Mouse (Mus musculus) 3T3-L1 (cell line): ENCODE results near the gene Olfr984.

ENCODE experiments used
- DNase-seq: peaks from one replicate; pipeline ENCODE4 v3.0.0-alpha.2; 2015; ENCODE audit warnings: low read depth, low spot score

Gene Olfr984

DNA sequence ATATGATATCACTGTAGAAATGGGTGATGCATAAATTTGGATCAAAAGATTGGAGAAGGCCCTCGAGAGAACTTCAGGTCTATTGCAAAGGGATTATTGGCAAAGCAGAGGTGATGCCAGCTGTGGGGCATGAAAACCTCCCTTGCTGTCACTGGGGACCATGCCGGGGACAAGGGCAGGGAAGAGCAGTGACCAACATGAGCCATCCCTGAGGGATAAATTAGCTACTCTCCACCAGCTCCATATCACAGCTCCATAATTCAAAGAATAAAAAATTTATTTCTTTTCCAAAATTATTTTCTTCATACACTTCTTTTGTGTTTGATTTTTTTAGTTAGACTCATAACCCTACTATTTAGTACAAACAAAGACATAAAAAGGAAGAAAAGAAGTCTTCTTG, at the start of gene Olfr984:
TSS of gene Olfr984 (minus strand) at position 101 of the 400 bp plus-strand sequence.
- no peak for DNase-seq

GRCm38 (mm10) chr9:40155118-40155644, 41.2 kb upstream of the Olfr984 start:
- DNase-seq: no peak

DNA sequence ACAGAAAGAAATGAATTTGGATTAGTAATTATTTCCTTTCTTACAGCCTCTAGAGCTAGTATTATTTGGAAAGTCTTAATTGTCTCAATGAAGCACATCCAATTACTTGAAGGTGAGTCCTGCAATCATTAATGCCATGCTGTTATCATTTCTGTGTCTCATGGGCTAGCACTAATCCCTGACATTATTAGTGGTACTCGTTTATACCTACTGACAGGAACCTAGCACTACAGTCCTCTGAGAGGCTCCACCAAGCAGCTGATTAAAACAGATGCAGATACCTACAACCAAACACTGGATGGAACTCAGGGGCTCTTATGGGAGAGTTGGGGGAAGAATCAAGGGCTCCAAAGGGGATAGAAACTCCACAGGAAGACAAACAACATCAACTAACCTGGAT, 27.5 kb upstream of the Olfr984 start:
- DNase-seq: no peak

DNA sequence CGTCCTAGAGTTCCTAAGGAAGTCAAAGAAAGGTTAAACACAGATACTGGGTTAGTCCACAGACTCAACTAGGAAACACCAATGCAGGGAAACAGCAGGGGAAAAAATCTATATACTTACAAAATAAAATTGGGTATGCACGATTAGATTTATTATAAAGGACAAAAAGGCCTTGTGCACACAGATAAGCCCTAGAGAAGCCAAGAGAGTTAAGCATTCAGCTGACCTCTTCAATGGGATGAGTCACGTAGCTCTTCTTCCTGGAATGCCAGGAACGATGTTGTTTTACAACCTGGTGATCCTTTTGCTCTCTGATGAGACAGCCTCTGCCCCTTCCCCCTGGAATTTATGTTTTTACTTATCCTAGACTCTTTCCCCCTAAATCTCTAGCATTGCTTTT, 25.5 kb upstream of the Olfr984 start:
- peak; percentile 13 for DNase-seq

DNA sequence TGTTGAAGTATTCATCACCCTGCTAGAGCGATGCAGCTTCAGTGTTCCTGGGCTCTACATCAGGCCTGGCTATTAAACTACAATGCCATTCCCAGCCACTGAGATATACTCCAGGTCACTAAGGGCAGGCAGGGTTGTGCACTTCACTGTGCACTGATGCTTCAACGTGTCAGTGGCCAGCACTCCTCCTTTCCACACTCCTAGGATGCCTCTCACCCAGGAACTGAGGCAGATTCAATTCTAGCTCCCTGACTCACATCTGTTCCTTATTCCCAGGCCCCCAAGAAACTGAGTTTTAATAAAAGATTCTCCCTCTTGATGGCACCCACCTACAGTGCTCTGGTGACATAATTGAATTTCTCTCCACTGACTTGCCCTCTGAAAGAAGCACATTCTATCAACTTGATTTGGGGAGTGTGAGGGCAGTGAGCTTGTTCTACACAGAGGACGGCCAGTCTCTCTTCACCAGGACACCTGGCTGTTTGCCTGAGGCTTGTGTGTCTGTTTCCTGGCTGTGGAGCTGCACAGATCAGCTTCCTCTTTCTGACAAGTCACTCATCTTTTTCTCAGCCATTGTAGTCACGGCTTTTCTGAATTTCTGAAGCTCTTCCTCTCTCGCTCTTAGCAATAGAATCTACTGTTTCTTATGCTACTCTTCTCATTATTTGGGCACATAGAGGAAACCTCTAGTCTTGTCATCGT, 23.1 kb upstream of the Olfr984 start:
- no peak for DNase-seq

- DNase-seq: no peak
These were observed 16.6 kb upstream of the Olfr984 start for GRCm38 (mm10) chr9:40130556-40130955.

- DNase-seq: no peak
These were observed 16.1 kb upstream of the Olfr984 start, which contains the start of gene Olfr985 for GRCm38 (mm10) chr9:40130084-40130483. TSS of gene Olfr985 (minus strand) at chr9:40130184.

DNA sequence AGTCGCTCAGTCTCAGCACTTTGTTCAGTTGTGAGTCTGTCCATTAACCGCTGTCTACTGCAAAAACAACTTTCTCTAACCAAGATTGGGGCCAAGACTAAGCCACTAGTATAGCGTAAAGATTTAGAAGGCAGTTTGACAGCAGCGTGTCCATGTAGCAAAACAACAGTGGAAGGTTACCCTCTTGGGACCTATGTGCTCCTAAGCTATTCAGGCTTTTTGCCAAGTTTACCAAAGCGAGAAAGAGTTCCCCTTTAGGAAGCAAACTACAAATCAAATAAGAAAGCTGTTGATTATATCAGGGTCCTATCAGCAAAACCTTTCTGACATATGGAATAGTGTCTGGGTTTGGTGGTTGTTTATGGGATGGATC, 3.3 kb upstream of the Olfr984 start:
- peak; percentile 9 for DNase-seq

DNA sequence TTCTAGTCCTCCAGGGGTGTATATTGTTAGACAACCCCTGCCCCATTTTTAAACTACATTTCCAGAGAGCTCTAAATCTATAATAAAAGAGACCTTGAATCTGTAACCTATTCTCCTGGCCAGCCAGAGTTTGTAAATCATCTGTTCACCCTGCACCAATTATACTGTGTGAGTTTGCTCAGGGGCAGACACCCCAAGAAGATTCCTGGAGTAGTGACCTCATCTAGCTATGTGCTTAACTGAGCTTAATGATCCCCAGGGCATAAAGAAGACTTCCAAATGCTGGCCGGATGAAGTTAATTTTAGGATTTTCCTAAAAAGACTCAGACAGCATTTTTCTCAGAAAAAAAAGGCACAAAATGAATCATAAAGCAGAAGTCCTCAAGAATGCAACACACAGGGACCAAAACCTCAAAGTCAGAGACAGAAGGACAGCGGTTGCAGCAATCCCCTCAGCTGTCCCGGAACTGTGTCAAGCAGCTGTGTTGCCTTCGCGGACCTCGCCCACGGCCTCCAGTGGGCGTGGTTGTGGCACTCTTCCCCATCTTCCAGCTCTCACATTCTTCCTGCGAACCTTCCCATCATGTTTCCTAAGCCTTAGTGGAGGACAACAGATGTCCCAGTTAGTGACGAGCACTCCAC, 2.8 kb upstream of the Olfr984 start:
- peak; percentile 37 for DNase-seq

- DNase-seq: peak; percentile 87
These were observed 19.2 kb downstream of the Olfr984 start for GRCm38 (mm10) chr9:40094769-40095168.

GRCm38 (mm10) chr9:40093495-40093894, 20.5 kb downstream of the Olfr984 start, which contains the start of gene Olfr983:
TSS of gene Olfr983 (minus strand) at chr9:40093595.
- DNase-seq: no peak

- no peak for DNase-seq
These were observed 40.5 kb downstream of the Olfr984 start, which contains the start of gene Olfr982 for GRCm38 (mm10) chr9:40073529-40073928. TSS of gene Olfr982 (plus strand) at chr9:40073829.

DNA sequence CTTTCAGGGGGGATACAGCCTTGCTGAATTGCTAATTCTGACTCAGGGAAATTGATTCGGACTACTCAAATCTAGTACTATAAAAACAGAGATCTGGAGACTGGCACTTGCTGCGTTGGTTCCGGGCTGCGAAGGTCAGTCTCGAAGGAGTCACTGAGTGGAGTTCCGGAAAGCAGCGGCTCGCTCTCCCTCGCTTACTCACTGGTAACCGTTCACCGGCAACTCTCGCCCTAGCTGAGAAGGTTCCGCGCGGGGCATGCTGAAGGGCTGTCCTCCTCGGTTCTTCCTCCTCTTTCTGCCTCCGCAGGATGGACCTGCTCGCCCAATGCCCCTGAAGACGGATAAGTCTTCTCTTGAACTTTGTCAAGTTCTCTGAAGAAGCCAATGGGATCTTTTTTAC, 63.9 kb downstream of the Olfr984 start:
- no peak for DNase-seq
